8 mouse cellular contexts compared by ENCODE assay signal in the genomic region with DNA sequence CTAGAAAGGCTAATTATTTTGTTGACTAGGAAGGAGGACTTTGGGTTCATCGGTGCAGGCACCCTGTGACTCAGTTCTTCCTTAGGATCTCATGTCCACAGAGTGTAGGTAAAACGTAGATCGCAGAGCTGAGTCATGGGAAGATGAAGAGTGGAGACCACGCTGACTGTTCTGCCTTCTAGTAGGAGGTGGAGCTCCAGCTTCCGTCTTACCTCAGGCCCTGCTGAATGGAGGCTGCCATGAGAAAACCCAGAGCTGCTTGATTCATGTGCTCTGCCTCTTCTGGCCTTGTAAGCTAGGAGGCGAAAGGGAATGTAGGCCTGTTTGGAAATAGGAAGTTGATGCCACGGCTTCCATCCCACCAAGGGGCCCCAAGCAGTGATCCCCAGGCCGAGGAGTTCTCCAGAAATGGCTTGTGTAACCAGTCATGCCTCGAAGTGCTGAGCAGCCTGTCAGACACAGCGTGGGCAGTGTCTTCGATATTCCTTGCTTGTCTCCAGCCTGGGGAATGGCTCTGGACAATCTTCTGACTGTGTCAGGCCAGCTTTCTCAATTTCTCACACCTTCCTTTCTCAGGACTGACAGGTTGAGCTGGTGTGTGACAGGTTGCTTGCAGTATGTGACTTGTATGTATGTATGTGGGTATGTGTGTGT. TPM values are rescaled to one million over a fixed set of nuclear protein-coding genes. Genes with fewer than 3 reads are reported as not detected.
A peak's percentile ranks its signal among the peaks of the same experiment; 100 is the strongest.
DNase-seq lines count a peak whose midpoint lies in the region; ATAC-seq and TF ChIP-seq lines count a peak whose summit lies in the region.

No protein-coding gene starts in this region.

- peak overlapping the region; percentile 76 for H3K4me3 ChIP-seq in lung, embryonic 14.5 days (ENCODE audit: low read depth, low read length)
- peak overlapping the region; percentile 71; the same call in 1 of the 2 replicates for H3K4me3 ChIP-seq in forebrain, embryonic 15.5 days
- peak overlapping the region; percentile 86 for H3K4me3 ChIP-seq in liver, embryonic 11.5 days (ENCODE audit: low read depth, low read length)
- H3K4me3 ChIP-seq in stomach, embryonic 14.5 days (ENCODE audit: low read depth, low read length): peak overlapping the region; percentile 70; the same call in 1 of the 2 replicates

- peaks cover 17% of the 10 kb centered on the region for H3K36me3 ChIP-seq in lung, embryonic 14.5 days (ENCODE audit: insufficient read depth)
- H3K36me3 ChIP-seq in forebrain, embryonic 15.5 days: peaks cover 12% of the 10 kb centered on the region
- peaks cover 5% of the 10 kb centered on the region for H3K36me3 ChIP-seq in liver, embryonic 11.5 days (ENCODE audit: control insufficient read depth, insufficient read depth, low read length)
- peaks cover 7% of the 10 kb centered on the region; the same call in 1 of the 2 replicates for H3K36me3 ChIP-seq in stomach, embryonic 14.5 days (ENCODE audit: control insufficient read depth, insufficient read depth, low read length)

- H3K9me3 ChIP-seq in lung, embryonic 14.5 days (ENCODE audit: low read depth, low read length): no peaks in the 10 kb centered on the region
- H3K9me3 ChIP-seq in forebrain, embryonic 15.5 days: no peaks in the 10 kb centered on the region
- H3K9me3 ChIP-seq in liver, embryonic 11.5 days (ENCODE audit: control insufficient read depth, low read length): no peaks in the 10 kb centered on the region
- H3K9me3 ChIP-seq in stomach, embryonic 14.5 days (ENCODE audit: control insufficient read depth, low read depth, low read length): no peaks in the 10 kb centered on the region

- DNase-seq in lung, embryonic 14.5 days: peak; percentile 14
- DNase-seq in lung, adult 18-20 months: no peak
- peak; percentile 61 for DNase-seq in ZHBTc4 (ENCODE audit: low read depth, low spot score)
- no peak for DNase-seq in liver, embryonic 11.5 days (ENCODE audit: low spot score)
- DNase-seq in urinary bladder, postnatal 25 days (ENCODE audit: low spot score): no peak
- no peak for DNase-seq in frontal cortex, postnatal 14 days (ENCODE audit: low spot score in 2 of 2)

- peak overlapping the region; percentile 20; the same call in 1 of the 2 replicates for H3K9ac ChIP-seq in lung, embryonic 14.5 days
- H3K9ac ChIP-seq in forebrain, embryonic 15.5 days (replicated peaks): no peak overlapping the region
- H3K9ac ChIP-seq in liver, embryonic 11.5 days (ENCODE audit: low read depth, low read length): peak overlapping the region; percentile 38
- H3K9ac ChIP-seq in stomach, embryonic 14.5 days (replicated peaks; ENCODE audit: low read depth, low read length): no peak overlapping the region

- H3K4me2 ChIP-seq in lung, embryonic 14.5 days: peak overlapping the region; percentile 83
- H3K4me2 ChIP-seq in forebrain, embryonic 15.5 days (replicated peaks): peak overlapping the region; percentile 69; the same call in 1 of the 2 replicates
- peak overlapping the region; percentile 83 for H3K4me2 ChIP-seq in liver, embryonic 11.5 days
- H3K4me2 ChIP-seq in stomach, embryonic 14.5 days (replicated peaks; ENCODE audit: low read depth, low read length): peak overlapping the region; percentile 51; the same call in 1 of the 2 replicates

- peaks cover 13% of the 10 kb centered on the region for H3K4me1 ChIP-seq in lung, embryonic 14.5 days (ENCODE audit: insufficient read depth)
- peaks cover 20% of the 10 kb centered on the region for H3K4me1 ChIP-seq in forebrain, embryonic 15.5 days
- peaks cover 47% of the 10 kb centered on the region for H3K4me1 ChIP-seq in liver, embryonic 11.5 days (replicated peaks; ENCODE audit: control insufficient read depth, insufficient read depth, low read length)
- H3K4me1 ChIP-seq in stomach, embryonic 14.5 days (ENCODE audit: control insufficient read depth, insufficient read depth, low read length): peaks cover 18% of the 10 kb centered on the region

- no peaks in the 10 kb centered on the region for H3K27me3 ChIP-seq in lung, embryonic 14.5 days (ENCODE audit: insufficient read depth, low read length)
- H3K27me3 ChIP-seq in forebrain, embryonic 15.5 days: no peaks in the 10 kb centered on the region
- H3K27me3 ChIP-seq in liver, embryonic 11.5 days (replicated peaks; ENCODE audit: control insufficient read depth, insufficient read depth, low read length): no peaks in the 10 kb centered on the region
- H3K27me3 ChIP-seq in stomach, embryonic 14.5 days (ENCODE audit: control insufficient read depth, insufficient read depth, low read length): no peaks in the 10 kb centered on the region

- H3K27ac ChIP-seq in lung, embryonic 14.5 days (ENCODE audit: low read depth): peak overlapping the region; percentile 42; the same call in 1 of the 2 replicates
- no peak overlapping the region for H3K27ac ChIP-seq in forebrain, embryonic 15.5 days (replicated peaks)
- peak overlapping the region; percentile 97 for H3K27ac ChIP-seq in liver, embryonic 11.5 days (ENCODE audit: low read depth, low read length)
- peak overlapping the region; percentile 27; the same call in 1 of the 2 replicates for H3K27ac ChIP-seq in stomach, embryonic 14.5 days (ENCODE audit: low read length)

- 70% methylated on average over 11 of the region's 11 CpGs for WGBS in lung, embryonic 14.5 days
- WGBS in forebrain, embryonic 15.5 days: 91% methylated on average over 11 of the region's 11 CpGs
- 38% methylated on average over 11 of the region's 11 CpGs for WGBS in liver, embryonic 11.5 days
- WGBS in stomach, embryonic 14.5 days: 67% methylated on average over 11 of the region's 11 CpGs

- ATAC-seq in lung, embryonic 14.5 days (ENCODE audit: insufficient read depth): no peak
- no peak for ATAC-seq in forebrain, embryonic 15.5 days (replicated peaks)
- ATAC-seq in liver, embryonic 11.5 days (replicated peaks; ENCODE audit: low FRiP score): no peak
- no peak for ATAC-seq in stomach, embryonic 14.5 days (ENCODE audit: insufficient number of reproducible peaks, insufficient read depth, low FRiP score, low read depth)

- TF ChIP-seq CTCF in lung, embryonic 14.5 days (IDR thresholded peaks at IDR 0.05; ENCODE audit: low read depth): no peak

RNA-seq across cellular contexts. Expression of a gene that starts 1.4 kb away (rescaled TPM):
- polyA plus RNA-seq in lung, embryonic 14.5 days (2014; fragmentation: Nextera tagmentation; extraction: Ambion mirVana): 47.8 and 54.4 TPM in 2 replicates
- polyA plus RNA-seq in forebrain, embryonic 15.5 days (2015; fragmentation: Nextera tagmentation; extraction: Ambion mirVana): 59.8 and 65.1 TPM in 2 replicates
- 52.0 TPM in 2 replicates for polyA plus RNA-seq in liver, embryonic 11.5 days (2014; fragmentation: Nextera tagmentation; extraction: Ambion mirVana)
- 38.9 and 39.4 TPM in 2 replicates for polyA plus RNA-seq in stomach, embryonic 14.5 days (2014; fragmentation: Nextera tagmentation; extraction: Ambion mirVana)

RNA-seq across cellular contexts. Expression of a gene that starts 1.5 kb away (rescaled TPM):
- polyA plus RNA-seq in lung, embryonic 14.5 days (2014; fragmentation: Nextera tagmentation; extraction: Ambion mirVana): 5.0 and 5.9 TPM in 2 replicates
- polyA plus RNA-seq in forebrain, embryonic 15.5 days (2015; fragmentation: Nextera tagmentation; extraction: Ambion mirVana): 1.7 and 2.0 TPM in 2 replicates
- polyA plus RNA-seq in liver, embryonic 11.5 days (2014; fragmentation: Nextera tagmentation; extraction: Ambion mirVana): 2.0 TPM in 2 replicates
- polyA plus RNA-seq in stomach, embryonic 14.5 days (2014; fragmentation: Nextera tagmentation; extraction: Ambion mirVana): 20.5 and 23.1 TPM in 2 replicates

RNA-seq across cellular contexts. Expression of a gene that starts 12.7 kb away (rescaled TPM):
- 124 and 129 TPM in 2 replicates for polyA plus RNA-seq in lung, embryonic 14.5 days (2014; fragmentation: Nextera tagmentation; extraction: Ambion mirVana)
- polyA plus RNA-seq in forebrain, embryonic 15.5 days (2015; fragmentation: Nextera tagmentation; extraction: Ambion mirVana): 103 and 105 TPM in 2 replicates
- 111 and 113 TPM in 2 replicates for polyA plus RNA-seq in liver, embryonic 11.5 days (2014; fragmentation: Nextera tagmentation; extraction: Ambion mirVana)
- 121 and 132 TPM in 2 replicates for polyA plus RNA-seq in stomach, embryonic 14.5 days (2014; fragmentation: Nextera tagmentation; extraction: Ambion mirVana)

RNA-seq across cellular contexts. Expression of a gene that starts 26.9 kb away (rescaled TPM):
- polyA plus RNA-seq in lung, embryonic 14.5 days (2014; fragmentation: Nextera tagmentation; extraction: Ambion mirVana): 4.5 and 4.9 TPM in 2 replicates
- polyA plus RNA-seq in forebrain, embryonic 15.5 days (2015; fragmentation: Nextera tagmentation; extraction: Ambion mirVana): 0.94 and 1.0 TPM in 2 replicates
- 5.6 and 7.0 TPM in 2 replicates for polyA plus RNA-seq in liver, embryonic 11.5 days (2014; fragmentation: Nextera tagmentation; extraction: Ambion mirVana)
- polyA plus RNA-seq in stomach, embryonic 14.5 days (2014; fragmentation: Nextera tagmentation; extraction: Ambion mirVana): 10.8 and 11.2 TPM in 2 replicates

RNA-seq across cellular contexts. Expression of a gene that starts 35.0 kb away (rescaled TPM):
- 0.19 and 0.24 TPM in 2 replicates for polyA plus RNA-seq in lung, embryonic 14.5 days (2014; fragmentation: Nextera tagmentation; extraction: Ambion mirVana)
- 0.27 TPM in 1 of 2 replicates, not detected in the other for polyA plus RNA-seq in forebrain, embryonic 15.5 days (2015; fragmentation: Nextera tagmentation; extraction: Ambion mirVana)
- 0.12 and 0.40 TPM in 2 replicates for polyA plus RNA-seq in liver, embryonic 11.5 days (2014; fragmentation: Nextera tagmentation; extraction: Ambion mirVana)
- 0.45 TPM in 1 of 2 replicates, not detected in the other for polyA plus RNA-seq in stomach, embryonic 14.5 days (2014; fragmentation: Nextera tagmentation; extraction: Ambion mirVana)

Comparison
In these comparisons a context has a peak if more than half of its experiments do, and no peak if none do; other contexts are left out.
1. DNase-seq: peak in lung, embryonic 14.5 days (single experiment) and ZHBTc4 (single experiment); none in lung, adult 18-20 months (0 of 2), liver, embryonic 11.5 days (single experiment), urinary bladder, postnatal 25 days (single experiment) and frontal cortex, postnatal 14 days (0 of 2).
2. H3K9ac ChIP-seq: peak in lung, embryonic 14.5 days (single experiment) and liver, embryonic 11.5 days (single experiment); none in forebrain, embryonic 15.5 days (single experiment) and stomach, embryonic 14.5 days (single experiment).
3. Peak in every context shown above with its lines, with median percentiles within 50 percentile points of each other: H3K4me2 ChIP-seq and H3K4me3 ChIP-seq.